Mouse (Mus musculus) liver, adult 2 months (tissue): ENCODE results near the gene Chrm3.

ENCODE experiments used
- CTCF ChIP-seq: fragments of 200-500 bp; IDR thresholded peaks from 2 replicates; pipeline ENCODE4 v1.5.1; 2011; ENCODE audit warnings: low read depth, low read length, control low read depth
- POLR2A ChIP-seq: fragments of 200-500 bp; IDR thresholded peaks from 2 replicates; pipeline ENCODE4 v1.6.1; 2011; ENCODE audit warnings: low read length, control low read depth; ENCODE audit not compliant: insufficient read depth; ENCODE audit errors: extremely low read depth

- TF ChIP-seq CTCF (no peak), POLR2A (no peak)
Observed at GRCm38 (mm10) chr13:10263784-10264183, 96.9 kb downstream of the Chrm3 start.
